Mouse (Mus musculus) C2C12 (cell line): ENCODE measurements around the gene Gm20604.

Experiments used
- CEBPB ChIP-seq: IDR thresholded peaks from one replicate; pipeline ENCODE4 v1.6.1; 2011; ENCODE audit warnings: low read depth, mild to moderate bottlenecking, control low read depth, moderate library complexity
- CTCF ChIP-seq: IDR thresholded peaks from one replicate; pipeline ENCODE4 v1.5.1; 2011; ENCODE audit not compliant: control insufficient read depth, insufficient read depth, insufficient read length
- FOSL1 ChIP-seq: IDR thresholded peaks from one replicate; pipeline ENCODE4 v1.8.0; 2011; ENCODE audit warnings: mild to moderate bottlenecking, low read length; ENCODE audit not compliant: poor library complexity, insufficient read depth, severe bottlenecking
- MAX ChIP-seq: IDR thresholded peaks from one replicate; pipeline ENCODE4 v1.6.1; 2011; ENCODE audit warnings: mild to moderate bottlenecking, control low read depth
- MYOD1 ChIP-seq: IDR thresholded peaks from one replicate; pipeline ENCODE4 v1.6.1; 2011; ENCODE audit warnings: low read depth; ENCODE audit not compliant: control insufficient read depth, insufficient read length
- MYOG ChIP-seq: IDR thresholded peaks from one replicate; pipeline ENCODE4 v1.6.1; 2011; ENCODE audit not compliant: control insufficient read depth, insufficient read length; ENCODE audit errors: extremely low read depth
- USF1 ChIP-seq: IDR thresholded peaks from one replicate; pipeline ENCODE4 v1.6.1; 2011; ENCODE audit warnings: low read depth, mild to moderate bottlenecking, control low read depth, moderate library complexity

GRCm38 (mm10) chr12:102743589-102744574 lies 14.6 kb downstream of the Gm20604 start, which contains the start of the genes Moap1 and Tmem251:
- TF ChIP-seq CTCF (no peak), MAX (no peak), MYOG (no peak), MYOD1 (no peak), USF1 (no peak), FOSL1 (no peak), CEBPB (no peak)
